Mouse (Mus musculus) G1E (cell line): ENCODE measurements around the gene Fat4.

Source experiments
- CTCF ChIP-seq: IDR thresholded peaks from 2 replicates; pipeline ENCODE4 v1.5.1; 2012; ENCODE audit warnings: low read depth, low read length, inconsistent platforms, mixed read lengths
- GATA1 ChIP-seq: IDR thresholded peaks from 2 replicates; pipeline ENCODE4 v1.6.1; 2012; ENCODE audit warnings: borderline replicate concordance, low read length, inconsistent platforms, mixed read lengths
- GATA2 ChIP-seq: IDR thresholded peaks from 2 replicates; pipeline ENCODE4 v1.6.1; 2012; ENCODE audit warnings: low read depth, low read length, inconsistent platforms, borderline replicate concordance
- POLR2AphosphoS5 ChIP-seq: IDR thresholded peaks from 2 replicates; pipeline ENCODE4 v1.6.1; 2012; ENCODE audit warnings: low read depth, low read length, inconsistent platforms; ENCODE audit not compliant: insufficient replicate concordance
- TAL1 ChIP-seq: conservative IDR thresholded peaks from 2 replicates; pipeline ENCODE4 v1.6.1; 2012; ENCODE audit warnings: low read depth, low read length, inconsistent platforms, mixed read lengths

- TF ChIP-seq CTCF = no peak
- no peak for TF ChIP-seq POLR2AphosphoS5
- TF ChIP-seq GATA1 = no peak
- no peak for TF ChIP-seq TAL1
- no peak for TF ChIP-seq GATA2
Measured at GRCm38 (mm10) chr3:38936485-38936884, 49.7 kb downstream of the Fat4 start.
